Mouse (Mus musculus): ENCODE data around the gene Dpp6.
A peak's percentile ranks its signal among the peaks of the same experiment; 100 is the strongest.

The Dpp6 gene

GRCm38 (mm10) chr5:27194157-27194556 lies 377.2 kb downstream of the Dpp6 start:
- no peak for DNase-seq (ENCODE audit: low read depth, low spot score)

- DNase-seq (ENCODE audit: low read depth, low spot score) = no peak
Observed at GRCm38 (mm10) chr5:27194975-27195374, 378.0 kb downstream of the Dpp6 start.

- DNase-seq (ENCODE audit: low read depth, low spot score) = peak; percentile 2
Observed at GRCm38 (mm10) chr5:27200581-27201341, 383.8 kb downstream of the Dpp6 start.

- no peak for DNase-seq (ENCODE audit: low read depth, low spot score)
Observed at GRCm38 (mm10) chr5:27203131-27203530, 386.1 kb downstream of the Dpp6 start.

- no peak for DNase-seq (ENCODE audit: low read depth, low spot score)
Observed at GRCm38 (mm10) chr5:27204721-27205120, 387.7 kb downstream of the Dpp6 start.

GRCm38 (mm10) chr5:27205754-27206153 lies 388.8 kb downstream of the Dpp6 start:
- DNase-seq (ENCODE audit: low read depth, low spot score) = no peak

- DNase-seq (ENCODE audit: low read depth, low spot score) = no peak
Observed at GRCm38 (mm10) chr5:27206213-27206612, 389.2 kb downstream of the Dpp6 start.

GRCm38 (mm10) chr5:27220116-27220515 lies 403.1 kb downstream of the Dpp6 start:
- DNase-seq (ENCODE audit: low read depth, low spot score) = peak; percentile 5

- DNase-seq (ENCODE audit: low read depth, low spot score) = no peak
Observed at GRCm38 (mm10) chr5:27242078-27242477, 425.1 kb downstream of the Dpp6 start.

- DNase-seq (ENCODE audit: low read depth, low spot score) = no peak
Observed at GRCm38 (mm10) chr5:27243226-27243625, 426.2 kb downstream of the Dpp6 start.

- no peak for DNase-seq (ENCODE audit: low read depth, low spot score)
Observed at GRCm38 (mm10) chr5:27247793-27248192, 430.8 kb downstream of the Dpp6 start.

- no peak for DNase-seq (ENCODE audit: low read depth, low spot score)
Observed at GRCm38 (mm10) chr5:27248685-27249084, 431.7 kb downstream of the Dpp6 start.

GRCm38 (mm10) chr5:27249951-27250350 lies 432.9 kb downstream of the Dpp6 start:
- DNase-seq (ENCODE audit: low read depth, low spot score) = no peak

- DNase-seq (ENCODE audit: low read depth, low spot score) = no peak
Observed at GRCm38 (mm10) chr5:27250906-27251305, 433.9 kb downstream of the Dpp6 start.

GRCm38 (mm10) chr5:27251361-27251760 lies 434.4 kb downstream of the Dpp6 start:
- no peak for DNase-seq (ENCODE audit: low read depth, low spot score)

- DNase-seq (ENCODE audit: low read depth, low spot score) = no peak
Observed at GRCm38 (mm10) chr5:27255247-27255646, 438.2 kb downstream of the Dpp6 start.

GRCm38 (mm10) chr5:27258636-27259035 lies 441.6 kb downstream of the Dpp6 start:
- DNase-seq (ENCODE audit: low read depth, low spot score) = no peak

- peak; percentile 72 for DNase-seq (ENCODE audit: low read depth, low spot score)
Observed at GRCm38 (mm10) chr5:27261746-27262727, 445.0 kb downstream of the Dpp6 start.

- DNase-seq (ENCODE audit: low read depth, low spot score) = no peak
Observed at GRCm38 (mm10) chr5:27262751-27263150, 445.7 kb downstream of the Dpp6 start.

GRCm38 (mm10) chr5:27265281-27265680 lies 448.3 kb downstream of the Dpp6 start:
- no peak for DNase-seq (ENCODE audit: low read depth, low spot score)

- no peak for DNase-seq (ENCODE audit: low read depth, low spot score)
Observed at GRCm38 (mm10) chr5:27271336-27271735, 454.3 kb downstream of the Dpp6 start.

- no peak for DNase-seq (ENCODE audit: low read depth, low spot score)
Observed at GRCm38 (mm10) chr5:27274781-27275395, 457.9 kb downstream of the Dpp6 start.

Measured in mesoderm, embryonic 11.5 days (tissue).